Mouse (Mus musculus) E14TG2a.4 (cell line): ENCODE results near the gene Rhbdd1.

Source experiments
- H3K27me3 ChIP-seq: 2 replicates; pipeline ENCODE4 v1.6.1; 2014; ENCODE audit warnings: low read length, control low read depth; ENCODE audit not compliant: insufficient read depth
- H3K36me3 ChIP-seq: 2 replicates; pipeline ENCODE4 v1.6.1; 2014; ENCODE audit warnings: low read length, control low read depth; ENCODE audit not compliant: insufficient read depth
- H3K4me1 ChIP-seq: replicated peaks from 2 replicates; pipeline ENCODE4 v1.6.1; 2014; ENCODE audit warnings: low read depth, low read length, control low read depth
- H3K4me3 ChIP-seq: replicated peaks from 2 replicates; pipeline ENCODE4 v1.5.1; 2014; ENCODE audit warnings: mild to moderate bottlenecking, low read length
- H3K9me3 ChIP-seq: 2 replicates; pipeline ENCODE4 v1.6.1; 2014; ENCODE audit warnings: low read length, control low read depth
- CTCF ChIP-seq: conservative IDR thresholded peaks from 2 replicates; pipeline ENCODE4 v1.5.1; 2014; ENCODE audit warnings: low read length
- NANOG ChIP-seq: IDR thresholded peaks from 2 replicates; pipeline ENCODE4 v1.6.1; 2014; ENCODE audit warnings: borderline replicate concordance, low read length, mixed read lengths
- POU5F1 ChIP-seq: IDR thresholded peaks from 2 replicates; pipeline ENCODE4 v1.6.1; 2014; ENCODE audit warnings: low read length, borderline replicate concordance

The Rhbdd1 gene

DNA sequence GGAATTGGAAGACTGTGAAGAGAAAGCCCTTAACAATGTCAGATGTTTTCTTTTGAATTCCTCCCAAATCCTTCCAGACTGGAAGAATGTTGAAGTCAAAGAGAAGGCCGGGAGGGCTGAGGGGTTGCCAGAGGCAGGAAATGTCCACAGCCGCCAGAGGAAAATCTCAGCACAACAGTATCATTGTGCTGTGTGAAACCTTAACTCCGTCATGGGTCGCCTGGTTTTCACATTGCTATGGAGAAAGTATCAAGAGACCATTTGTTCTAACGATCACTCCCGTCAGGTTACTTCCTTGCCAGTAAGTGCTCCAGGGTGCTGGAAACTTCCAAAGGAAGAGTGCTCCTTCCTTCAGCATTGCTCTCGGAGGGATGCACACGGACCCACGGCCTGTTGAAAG lies 160.5 kb downstream of the Rhbdd1 start:
- H3K27me3 ChIP-seq = no peaks in the 10 kb centered on the region
- H3K4me1 ChIP-seq = no peaks in the 10 kb centered on the region
- no peaks in the 10 kb centered on the region for H3K9me3 ChIP-seq
- TF ChIP-seq CTCF (no peak), POU5F1 (no peak), NANOG (no peak)
- H3K4me3 ChIP-seq = no peak overlapping the region
- no peaks in the 10 kb centered on the region for H3K36me3 ChIP-seq

GRCm38 (mm10) chr1:82479696-82480487 lies 163.6 kb downstream of the Rhbdd1 start:
- Histone ChIP-seq H3K36me3 (no peaks in the 10 kb centered on the region), H3K4me3 (no peak overlapping the region), H3K9me3 (no peaks in the 10 kb centered on the region), H3K4me1 (no peaks in the 10 kb centered on the region), H3K27me3 (no peaks in the 10 kb centered on the region)
- no peak for TF ChIP-seq NANOG
- no peak for TF ChIP-seq POU5F1
- no peak for TF ChIP-seq CTCF

DNA sequence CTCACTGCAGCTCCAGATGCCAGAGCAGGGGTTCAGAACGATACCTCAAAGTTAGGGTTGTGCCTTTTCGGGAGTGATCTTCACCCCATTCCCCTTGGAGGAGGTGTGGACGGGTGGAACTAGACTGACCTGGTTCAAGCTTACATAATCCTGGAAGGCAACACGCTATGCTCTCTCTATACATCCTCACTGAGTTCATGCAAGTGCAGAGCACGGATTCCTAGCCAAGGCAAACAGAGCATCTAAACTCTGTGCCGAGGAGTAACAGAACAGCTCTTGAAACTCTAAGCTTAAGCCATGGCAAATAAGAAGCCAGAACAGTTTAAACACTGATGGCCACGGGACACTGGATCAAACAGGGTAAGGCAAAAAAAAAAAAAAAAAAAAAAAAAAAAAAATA lies 166.1 kb downstream of the Rhbdd1 start:
- Histone ChIP-seq H3K27me3 (no peaks in the 10 kb centered on the region), H3K36me3 (no peaks in the 10 kb centered on the region), H3K4me1 (no peaks in the 10 kb centered on the region), H3K9me3 (no peaks in the 10 kb centered on the region), H3K4me3 (no peak overlapping the region)
- TF ChIP-seq POU5F1 = no peak

DNA sequence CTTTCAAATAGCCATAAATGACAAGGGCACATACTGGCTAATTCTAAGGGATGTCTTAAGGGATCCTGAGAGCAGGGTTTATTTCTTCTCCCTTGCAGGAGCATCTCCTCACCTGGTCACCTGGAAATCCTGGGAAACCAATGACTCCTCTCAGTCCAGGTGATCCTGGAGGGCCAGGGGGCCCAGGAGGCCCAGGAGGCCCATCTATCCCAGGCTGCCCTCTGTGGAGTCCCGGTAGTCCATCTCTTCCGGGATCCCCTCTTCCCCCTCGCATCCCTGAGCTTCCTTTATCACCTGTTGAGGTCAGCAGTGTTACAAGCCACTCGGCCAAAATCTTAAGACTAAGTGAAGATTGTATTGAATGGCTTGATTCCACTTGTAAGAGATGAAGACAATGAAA lies 170.1 kb downstream of the Rhbdd1 start:
- H3K4me3 ChIP-seq = no peak overlapping the region
- no peaks in the 10 kb centered on the region for H3K27me3 ChIP-seq
- no peaks in the 10 kb centered on the region for H3K36me3 ChIP-seq
- no peaks in the 10 kb centered on the region for H3K4me1 ChIP-seq
- H3K9me3 ChIP-seq = no peaks in the 10 kb centered on the region
- TF ChIP-seq CTCF = no peak
- TF ChIP-seq POU5F1 = no peak

- no peaks in the 10 kb centered on the region for H3K4me1 ChIP-seq
- TF ChIP-seq CTCF (no peak), NANOG (no peak), POU5F1 (no peak)
These were observed 175.7 kb downstream of the Rhbdd1 start for GRCm38 (mm10) chr1:82491954-82492353.

More at GRCm38 (mm10) chr1:82491954-82492353, 175.7 kb downstream of the Rhbdd1 start:
- H3K4me3 ChIP-seq = no peak overlapping the region
- peaks cover 24% of the 10 kb centered on the region for H3K9me3 ChIP-seq
- no peaks in the 10 kb centered on the region for H3K36me3 ChIP-seq
- no peaks in the 10 kb centered on the region for H3K27me3 ChIP-seq
